Mouse (Mus musculus): Measurements from ENCODE around the gene Castor1.

The Castor1 gene

DNA sequence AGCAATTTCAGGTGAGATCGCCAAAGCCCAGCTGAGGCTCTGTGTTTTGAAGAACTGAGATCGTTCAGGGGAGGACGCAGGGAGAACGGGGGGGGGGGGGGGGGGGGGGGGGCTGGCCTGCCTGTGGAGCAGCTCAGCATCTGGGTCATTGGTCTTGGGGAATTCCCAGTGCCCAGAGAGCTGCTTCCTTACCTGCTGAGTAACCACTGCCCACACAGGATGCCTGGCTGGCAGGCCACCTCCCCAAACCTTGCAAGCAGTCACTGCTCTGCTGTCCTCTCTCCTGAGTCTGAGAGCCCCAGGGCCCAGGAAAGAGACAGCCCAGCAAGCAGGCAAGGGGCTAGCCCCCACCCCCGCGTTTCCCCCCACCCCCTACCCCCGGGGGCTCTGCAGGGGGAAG is 44.8 kb downstream of the Castor1 start:
- no peak for DNase-seq (ENCODE audit: low spot score in 2 of 2)

DNA sequence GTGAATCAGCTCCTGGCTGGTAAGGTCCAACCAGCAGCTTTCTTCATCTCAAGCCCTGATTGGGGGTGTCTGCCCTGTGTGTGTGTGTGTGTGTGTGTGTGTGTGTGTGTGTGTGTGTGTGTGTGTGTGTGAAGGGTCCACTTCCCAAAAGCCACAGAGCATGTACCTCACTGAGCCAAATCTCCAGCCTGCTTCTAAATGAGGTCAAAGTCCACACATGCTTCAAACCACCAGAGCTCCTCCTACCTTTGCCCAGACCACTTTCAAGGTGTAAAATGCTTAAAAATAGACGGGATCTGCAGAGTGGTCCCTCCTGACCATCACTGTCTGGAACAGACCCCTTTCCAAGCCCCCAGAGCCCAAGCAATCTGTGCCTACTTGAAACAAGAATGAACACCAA is 45.3 kb downstream of the Castor1 start:
- DNase-seq (ENCODE audit: low spot score in 2 of 2), result no peak

DNA sequence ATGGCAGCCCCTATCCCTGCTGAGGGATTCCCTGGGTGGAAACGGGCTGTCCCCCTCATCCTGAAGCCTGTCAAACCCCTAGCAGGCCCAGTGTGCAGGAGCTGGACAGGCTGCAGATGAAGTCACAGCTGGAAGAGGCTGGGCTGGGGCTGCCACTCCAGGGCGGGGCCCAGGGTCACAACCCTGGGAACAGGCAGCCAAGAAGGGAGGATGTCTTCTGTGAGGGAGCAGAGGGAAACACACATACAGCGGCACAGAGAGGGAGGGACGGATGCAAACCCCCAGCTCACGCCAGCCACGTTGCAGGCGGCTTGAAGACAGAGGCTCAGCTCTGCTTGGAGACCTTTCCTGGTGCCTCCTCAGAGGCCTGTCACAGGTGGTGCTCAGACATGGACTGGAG is 46.0 kb downstream of the Castor1 start:
- no peak for DNase-seq (ENCODE audit: low spot score in 2 of 2)

DNA sequence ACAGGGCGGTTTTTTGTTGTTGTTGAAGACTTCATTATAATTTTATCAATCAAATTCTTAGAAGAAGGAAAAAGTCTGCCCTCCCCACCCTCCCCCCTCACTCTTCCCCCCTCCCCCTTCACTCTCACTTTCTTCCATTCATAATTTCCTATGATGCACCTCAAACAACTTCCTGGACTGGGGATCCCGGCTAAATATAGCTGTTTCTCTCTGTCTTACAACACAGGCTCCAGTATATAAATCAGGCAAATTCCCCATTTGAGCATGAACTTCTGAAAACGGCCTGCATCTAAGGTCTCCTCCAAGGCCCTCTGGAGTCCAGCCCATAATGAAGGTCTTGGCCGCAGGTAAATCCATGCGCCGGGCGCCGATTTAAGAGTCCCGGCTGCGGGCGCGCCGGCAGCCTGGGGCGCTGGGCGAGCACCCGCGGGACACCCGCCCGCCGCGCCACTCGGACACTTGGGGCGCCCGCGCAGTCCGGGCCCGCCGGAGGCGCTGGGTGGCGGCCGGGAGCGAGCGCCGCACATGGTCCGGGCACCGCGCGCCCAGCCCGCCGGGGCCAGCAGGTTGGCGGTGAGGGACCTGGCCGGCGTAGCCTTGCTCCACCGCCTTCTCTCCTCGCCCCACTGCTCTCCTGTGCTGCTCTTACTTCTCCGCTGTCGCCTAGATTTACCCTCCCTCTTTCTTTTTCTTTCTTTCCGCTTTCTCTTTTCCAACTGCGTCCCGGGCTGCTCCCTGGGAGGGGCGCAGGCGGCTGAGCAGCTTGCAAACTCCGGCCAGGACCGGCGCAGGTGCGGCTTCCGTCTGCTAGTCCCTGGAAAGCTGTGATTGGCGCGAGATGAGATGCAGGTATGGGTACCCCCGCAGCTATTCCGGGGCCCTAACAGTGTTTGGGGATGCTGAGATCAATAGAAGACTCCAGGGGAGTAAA is 48.5 kb downstream of the Castor1 start:
- DNase-seq (ENCODE audit: low spot score in 2 of 2), result no peak

DNA sequence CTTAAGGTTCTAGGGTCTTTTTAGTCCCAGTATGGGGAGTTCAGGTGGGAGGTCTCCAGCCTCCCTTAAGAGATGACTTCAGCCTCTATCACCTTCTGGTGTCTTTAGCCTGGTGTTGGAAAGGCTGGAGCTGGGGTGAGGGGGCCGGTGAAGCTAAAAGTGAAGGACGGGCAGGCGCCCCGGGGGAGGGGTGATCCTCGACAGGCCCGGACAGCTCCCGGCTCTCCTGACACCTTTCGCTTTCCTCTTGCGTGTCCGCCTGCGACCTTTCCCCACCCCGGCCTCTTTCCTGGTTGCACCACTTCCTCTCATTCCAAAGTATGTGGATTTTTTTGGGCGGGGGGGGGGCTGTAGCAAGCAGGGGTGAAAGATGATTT is 49.2 kb downstream of the Castor1 start:
- DNase-seq (ENCODE audit: low spot score in 2 of 2), result no peak

DNA sequence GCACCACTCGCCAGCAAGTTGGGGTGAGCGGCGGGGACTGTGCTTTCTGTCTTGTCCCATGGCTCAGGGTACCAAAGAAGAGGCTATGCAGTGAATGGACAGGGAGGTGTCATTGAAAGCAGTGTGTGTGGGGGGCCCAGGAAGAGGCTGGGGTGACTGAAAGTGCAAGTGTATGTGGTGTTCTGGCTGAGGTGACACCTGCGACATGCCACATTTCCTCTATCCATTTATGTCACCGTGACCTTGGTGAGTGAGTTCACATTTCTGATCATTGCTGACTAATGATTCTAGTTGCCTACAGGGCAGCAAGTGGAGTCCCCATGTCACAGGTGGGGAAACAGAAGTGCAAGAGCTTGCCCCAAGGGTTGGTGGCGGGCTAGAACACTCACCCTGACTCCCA is 50.5 kb downstream of the Castor1 start:
- DNase-seq (ENCODE audit: low spot score in 2 of 2), result no peak

DNA sequence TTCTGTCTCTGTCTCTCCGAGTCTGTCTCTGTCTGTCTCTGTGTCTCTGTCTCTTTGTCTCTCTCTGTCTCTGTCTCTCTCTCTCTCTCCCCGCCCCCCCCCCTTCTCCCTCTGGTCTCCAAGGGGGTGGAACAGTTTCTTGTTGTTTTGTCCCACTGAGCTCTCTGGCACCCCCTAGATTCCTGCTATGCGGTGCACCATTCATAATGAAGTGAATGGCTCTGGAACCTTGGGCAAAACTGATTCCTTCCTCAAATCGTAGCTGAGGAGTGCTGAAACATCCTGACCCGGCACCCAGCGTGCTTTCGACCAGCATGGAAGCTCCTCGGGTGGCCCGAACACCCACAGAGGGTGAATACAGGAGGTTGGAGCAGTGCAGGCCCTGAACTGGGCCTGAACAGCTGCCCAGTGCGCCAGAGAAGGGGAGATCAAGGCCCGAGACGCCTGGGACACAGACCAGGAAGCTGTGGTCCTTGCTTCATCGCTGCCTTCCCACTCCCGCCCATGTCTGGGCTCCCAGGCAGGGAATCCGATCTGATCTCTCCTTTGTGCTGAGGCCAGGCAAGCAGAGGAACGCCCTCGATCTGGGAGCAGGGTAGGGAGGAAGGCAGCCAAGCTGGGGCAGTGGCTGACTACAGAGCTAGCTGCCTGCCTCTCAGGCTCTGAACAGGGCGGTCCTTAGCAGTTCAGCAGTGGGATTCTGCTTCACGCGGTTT is 52.9 kb downstream of the Castor1 start:
- DNase-seq (ENCODE audit: low spot score in 2 of 2), result no peak

DNA sequence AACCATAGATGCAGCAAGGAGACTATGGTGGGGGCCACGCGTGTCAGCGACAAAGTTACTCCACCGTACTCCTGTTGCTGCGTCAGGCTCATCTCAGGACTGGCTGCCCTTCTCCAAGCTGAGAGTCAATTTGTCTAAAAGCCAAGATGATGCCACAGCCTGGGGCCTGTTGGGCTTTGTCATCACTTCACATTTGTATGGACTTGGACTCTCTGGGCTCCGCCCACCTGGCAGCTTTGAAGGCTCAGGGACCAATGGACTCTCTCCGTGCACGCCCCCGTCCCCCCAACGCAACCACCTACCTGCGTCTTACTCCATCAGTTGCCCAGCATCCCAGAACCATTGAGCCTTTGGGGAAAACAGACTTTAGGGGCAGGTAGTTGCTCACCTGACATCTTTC is 53.5 kb downstream of the Castor1 start:
- DNase-seq (ENCODE audit: low spot score in 2 of 2), result no peak
